Mouse (Mus musculus): Measurements from ENCODE around the gene Alcam.

Alcam gene

DNA sequence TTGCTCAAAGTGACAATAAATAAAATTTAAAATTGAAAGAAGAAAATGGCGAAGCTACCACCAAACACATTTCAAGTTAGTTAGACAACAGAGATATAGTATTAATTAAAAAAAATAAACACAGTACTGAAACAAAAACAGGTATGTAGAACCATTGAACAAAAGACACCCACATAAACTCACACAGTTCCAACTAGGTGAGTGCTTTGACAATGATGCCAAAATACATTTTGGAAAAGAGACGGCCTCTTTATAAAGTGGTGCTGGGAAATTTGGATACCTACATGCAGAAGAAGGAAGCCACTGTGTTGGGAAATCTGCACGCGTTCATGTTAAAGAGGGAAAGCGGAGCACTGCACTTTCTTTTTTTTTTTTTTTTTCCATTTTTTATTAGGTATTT is 85.4 kb downstream of the Alcam start:
- no peak for DNase-seq (ENCODE audit: low spot score in 2 of 2)

GRCm38 (mm10) chr16:52366915-52367314 is 87.0 kb downstream of the Alcam start:
- no peak for DNase-seq (ENCODE audit: low spot score in 2 of 2)

DNA sequence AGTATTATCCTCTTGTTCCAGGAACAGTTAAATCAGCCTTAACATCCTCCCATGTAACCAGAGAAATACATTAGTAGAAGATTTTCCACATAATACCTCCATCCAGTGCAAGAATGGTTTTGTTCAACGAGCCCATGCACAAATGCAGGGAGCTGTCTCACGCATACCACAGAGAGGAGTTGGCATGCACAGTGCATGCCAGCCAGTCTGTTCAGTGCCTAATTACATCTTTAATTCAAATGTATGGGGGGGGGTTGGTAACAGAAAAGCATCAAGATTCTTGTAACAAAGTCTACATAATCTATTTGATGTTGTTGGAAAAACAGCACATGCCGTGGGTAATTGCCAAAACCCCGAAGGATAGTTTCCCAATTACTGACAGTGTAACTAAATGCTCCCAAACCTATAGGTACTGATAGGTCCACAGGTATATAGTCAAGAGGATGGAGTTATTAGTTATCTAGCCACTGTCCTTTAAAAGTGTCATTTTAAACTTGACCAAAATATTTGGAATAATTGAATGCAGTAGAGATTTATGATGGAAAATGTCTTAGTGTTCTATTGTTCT is 89.8 kb downstream of the Alcam start:
- no peak for DNase-seq (ENCODE audit: low spot score in 2 of 2)

DNA sequence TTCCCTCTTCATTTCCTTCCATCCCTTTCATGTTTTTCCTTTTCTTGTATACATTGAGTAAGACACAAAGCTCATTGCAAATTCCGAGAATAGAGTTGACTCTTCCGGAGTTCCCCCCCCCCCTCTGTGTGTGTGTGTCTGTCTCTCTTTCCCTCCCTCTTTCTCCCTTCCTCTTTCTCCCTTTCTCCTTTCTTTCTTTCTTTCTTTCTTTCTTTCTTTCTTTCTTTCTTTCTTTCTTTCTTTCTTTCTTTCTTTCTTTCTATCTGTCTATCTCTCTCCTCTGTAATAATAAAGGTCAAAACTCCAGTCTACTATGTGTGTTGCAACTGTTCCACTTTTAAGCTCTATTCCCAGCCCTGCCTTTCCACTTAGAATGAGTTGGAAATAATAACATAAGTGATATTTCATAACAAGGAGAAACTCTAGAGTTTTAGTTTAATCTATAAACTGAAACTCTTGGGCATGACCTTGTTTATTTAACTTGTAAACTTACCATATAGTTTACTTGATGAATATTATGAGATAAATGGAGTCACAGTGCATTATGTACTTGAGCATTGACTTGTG is 110.3 kb downstream of the Alcam start:
- no peak for DNase-seq (ENCODE audit: low spot score in 2 of 2)

DNA sequence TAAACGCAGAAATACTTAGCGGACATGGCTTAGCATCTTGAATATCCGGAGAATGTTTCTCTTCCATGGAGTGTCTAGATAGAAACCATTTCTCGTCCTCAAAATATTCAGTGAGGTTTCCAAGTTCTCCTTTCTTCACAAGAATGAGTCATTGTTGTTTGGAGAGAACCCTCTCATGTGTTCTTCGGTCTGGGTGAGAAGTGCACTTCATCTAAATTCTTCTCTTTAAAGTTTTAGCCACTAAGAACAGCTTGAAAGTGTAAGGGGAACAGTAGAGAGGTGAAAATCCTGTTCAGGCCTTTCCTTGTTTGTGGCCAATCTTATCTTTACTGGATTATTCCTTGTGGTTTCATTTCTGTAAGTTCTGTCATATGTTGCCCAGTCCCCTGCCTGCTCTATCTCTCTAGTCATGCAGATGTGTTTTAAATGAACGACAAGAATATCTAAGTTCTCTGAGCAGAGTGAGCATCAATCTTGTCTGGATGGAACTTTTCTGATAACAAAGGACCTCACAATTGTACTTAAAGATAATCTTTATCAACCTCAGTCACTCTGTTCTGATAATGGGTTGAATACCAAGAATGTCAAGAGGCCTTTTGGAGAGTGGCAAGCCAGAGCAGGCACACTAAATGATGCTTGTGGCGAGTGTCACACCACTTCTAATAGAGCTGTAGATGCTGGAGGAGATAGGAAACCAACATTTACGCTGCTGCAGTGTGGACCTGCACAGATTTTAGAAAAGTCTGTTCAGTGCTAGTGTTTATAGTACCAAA is 111.0 kb downstream of the Alcam start:
- no peak for DNase-seq (ENCODE audit: low spot score in 2 of 2)

GRCm38 (mm10) chr16:52334084-52334483 is 119.8 kb downstream of the Alcam start:
- no peak for DNase-seq (ENCODE audit: low spot score in 2 of 2)

DNA sequence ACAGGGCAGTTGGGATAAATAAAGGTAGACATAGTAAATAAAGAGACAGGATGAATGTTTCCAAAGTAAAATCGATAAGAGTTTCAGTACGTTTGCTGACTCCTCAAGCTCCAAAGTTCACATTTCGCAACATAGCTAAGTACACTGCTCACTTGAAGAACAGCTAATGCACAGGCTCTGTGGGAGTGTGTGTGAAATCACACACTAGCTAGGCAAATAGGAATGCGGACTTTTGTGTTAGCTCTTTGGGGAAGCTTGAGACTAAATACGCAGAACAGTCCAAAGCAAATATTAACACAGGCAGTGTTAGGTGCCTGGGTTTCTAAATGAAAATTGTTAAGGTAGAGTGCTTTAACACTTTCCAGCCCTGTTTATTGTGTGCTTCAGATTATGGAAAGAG is 120.2 kb downstream of the Alcam start:
- DNase-seq (ENCODE audit: low spot score in 2 of 2) = no peak

DNA sequence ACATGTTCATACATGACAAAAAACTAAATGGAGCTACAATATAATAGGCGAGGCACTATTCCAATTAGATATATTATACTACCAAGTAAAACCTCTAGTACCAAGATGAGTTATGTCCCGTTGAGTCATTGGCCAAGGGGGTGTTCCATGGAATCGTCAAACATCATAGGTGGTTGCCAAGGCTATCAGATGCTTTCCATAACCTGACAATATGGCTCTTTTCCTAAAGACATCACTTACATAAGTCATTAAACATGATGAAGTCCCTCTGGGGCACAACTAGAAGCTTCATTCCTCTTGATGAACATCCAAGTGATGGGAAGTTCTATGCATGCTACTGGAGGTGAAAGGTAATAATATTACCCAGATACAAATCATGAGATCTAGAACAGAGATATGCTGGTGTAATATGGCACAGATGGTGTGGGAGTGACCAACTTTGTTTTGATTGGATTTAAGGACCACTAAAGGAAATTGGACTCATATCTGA is 122.5 kb downstream of the Alcam start:
- no peak for DNase-seq (ENCODE audit: low spot score in 2 of 2)

- DNase-seq (ENCODE audit: low spot score in 2 of 2) = no peak
These were observed 124.5 kb downstream of the Alcam start for GRCm38 (mm10) chr16:52329420-52329819.

DNA sequence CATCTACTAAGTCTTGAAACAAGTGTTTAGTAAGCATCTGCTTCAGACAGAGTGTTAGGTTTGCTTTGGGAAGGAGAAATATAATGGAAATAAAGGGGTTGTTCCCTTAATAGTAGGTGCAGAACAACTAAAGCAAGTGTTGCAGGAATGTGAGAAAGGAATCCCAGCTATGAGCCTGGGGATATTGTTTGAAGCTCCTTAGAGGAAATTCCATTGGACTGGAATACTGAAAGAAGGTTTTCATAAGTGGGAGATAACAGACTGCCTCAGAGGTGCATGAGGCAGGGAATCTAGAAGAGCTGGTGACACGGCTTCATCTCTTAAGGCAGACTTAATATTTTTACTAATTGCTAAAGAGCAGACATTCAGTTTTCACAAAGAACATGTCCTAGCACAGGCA is 134.6 kb downstream of the Alcam start:
- DNase-seq (ENCODE audit: low spot score in 2 of 2) = no peak

GRCm38 (mm10) chr16:52311073-52311472 is 142.8 kb downstream of the Alcam start:
- DNase-seq (ENCODE audit: low spot score in 2 of 2) = peak; percentile 13 to 61

GRCm38 (mm10) chr16:52307016-52307415 is 146.9 kb downstream of the Alcam start:
- DNase-seq (ENCODE audit: low spot score in 2 of 2) = no peak

- DNase-seq (ENCODE audit: low spot score in 2 of 2) = no peak
These were observed 150.4 kb downstream of the Alcam start for GRCm38 (mm10) chr16:52303532-52303902.

GRCm38 (mm10) chr16:52302790-52303531 is 150.9 kb downstream of the Alcam start:
- DNase-seq (ENCODE audit: low spot score in 2 of 2) = no peak

- no peak for DNase-seq (ENCODE audit: low spot score in 2 of 2)
These were observed 152.1 kb downstream of the Alcam start for GRCm38 (mm10) chr16:52301730-52302129.

DNA sequence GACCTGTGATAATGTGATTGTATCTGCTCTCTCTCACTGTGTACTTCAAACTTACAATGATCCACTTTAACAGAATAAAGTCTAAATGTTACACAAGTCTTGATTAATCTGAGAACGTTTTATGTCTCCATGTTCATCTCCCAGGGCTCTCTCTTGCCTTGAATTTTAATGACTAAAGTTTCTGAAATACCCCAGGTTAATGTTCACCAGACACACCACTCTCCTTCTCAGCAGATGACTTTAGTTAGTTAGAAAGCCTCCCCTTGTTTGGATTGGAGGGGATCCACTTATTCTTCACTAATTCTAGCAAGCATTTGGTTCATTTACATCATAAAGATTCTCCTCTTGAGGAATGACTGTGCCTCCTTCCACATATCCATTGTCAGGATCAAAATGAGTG is 157.5 kb downstream of the Alcam start:
- no peak for DNase-seq (ENCODE audit: low spot score in 2 of 2)

DNA sequence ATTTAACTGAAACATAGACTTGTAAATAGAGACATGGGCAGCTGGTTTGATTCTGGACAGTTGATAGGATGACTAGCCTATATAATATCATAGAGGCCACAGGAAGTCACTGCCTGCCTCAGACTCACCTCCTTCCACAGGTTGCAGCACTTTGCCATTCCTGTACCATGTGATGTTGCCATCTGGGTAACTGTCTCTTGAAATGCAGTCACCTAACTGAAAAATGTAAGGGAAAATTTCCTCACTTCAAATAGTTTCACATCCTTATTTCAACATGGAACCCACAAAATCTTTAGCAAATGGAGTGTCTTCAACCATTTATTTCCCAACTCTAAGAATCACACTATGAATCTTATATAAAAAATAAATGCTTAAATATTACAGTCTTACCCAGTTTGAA is 158.3 kb downstream of the Alcam start:
- DNase-seq (ENCODE audit: low spot score in 2 of 2) = no peak

DNA sequence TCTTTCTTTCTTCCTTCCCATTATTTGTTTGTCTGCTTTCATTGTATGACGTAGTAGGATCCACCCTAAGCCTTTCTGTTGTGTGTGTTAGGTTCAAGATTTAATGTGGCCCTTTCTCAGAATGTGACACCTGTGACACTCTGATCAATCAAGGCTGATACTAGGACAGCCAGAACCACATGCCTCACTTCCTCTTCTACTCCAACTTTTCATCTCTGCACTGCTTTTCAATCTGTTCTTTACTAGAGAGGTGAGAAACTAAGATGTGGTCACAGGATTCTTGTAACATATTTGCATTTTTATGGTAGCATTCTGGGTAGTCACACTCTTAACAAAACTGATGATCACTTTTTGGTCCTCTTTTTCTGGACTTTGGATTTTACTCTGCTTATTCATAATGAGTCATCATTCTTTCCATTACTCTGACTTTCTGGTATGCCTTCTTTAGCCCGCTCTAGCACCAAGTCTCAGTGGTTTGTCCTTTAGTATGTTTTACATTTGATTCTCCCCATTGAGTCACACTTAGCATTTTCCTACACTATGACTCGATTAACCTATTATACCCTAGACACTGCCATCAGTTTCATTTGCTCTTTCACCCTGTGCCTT is 161.3 kb downstream of the Alcam start:
- DNase-seq (ENCODE audit: low spot score in 2 of 2) = no peak

DNA sequence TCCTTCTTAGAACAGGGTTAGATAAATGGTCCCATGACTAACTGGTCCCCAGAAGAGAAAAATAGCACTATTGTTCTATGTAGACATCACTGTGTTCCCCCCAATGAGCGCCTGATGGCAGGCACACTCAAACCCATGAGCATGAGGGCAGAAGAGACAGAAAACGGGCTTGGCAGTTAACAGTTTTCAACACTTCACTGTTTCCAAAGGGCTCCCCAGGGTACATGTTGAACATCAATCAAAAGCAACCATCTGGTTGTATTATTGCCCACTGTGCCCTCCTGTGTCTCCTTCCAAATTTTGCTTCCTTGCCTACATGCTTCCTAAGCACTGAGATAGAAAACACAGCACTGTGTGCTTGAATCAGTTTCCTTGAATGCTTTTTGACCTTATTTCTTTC is 173.7 kb downstream of the Alcam start:
- no peak for DNase-seq (ENCODE audit: low spot score in 2 of 2)

- no peak for DNase-seq (ENCODE audit: low spot score in 2 of 2)
These were observed 188.8 kb downstream of the Alcam start for GRCm38 (mm10) chr16:52265066-52265465.

DNA sequence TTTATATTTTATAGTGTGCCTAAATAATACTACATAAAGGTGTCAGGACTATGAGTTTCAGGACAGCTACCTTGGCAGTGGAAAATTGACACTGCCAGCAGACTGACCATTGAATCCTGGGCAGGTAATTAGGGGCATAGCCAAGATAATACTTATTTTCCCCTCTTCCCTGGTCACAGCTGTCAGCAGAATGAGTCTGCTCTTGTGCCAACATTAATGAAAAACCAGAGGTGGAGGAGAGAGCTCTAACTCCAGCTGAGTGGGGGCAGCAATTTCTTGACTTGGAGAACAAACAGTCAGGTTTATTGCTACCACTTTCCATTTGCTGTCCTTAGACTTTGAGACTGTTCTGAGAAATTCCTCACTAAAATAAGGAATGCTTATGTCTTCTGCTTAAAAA is 190.1 kb downstream of the Alcam start:
- no peak for DNase-seq (ENCODE audit: low spot score in 2 of 2)

DNA sequence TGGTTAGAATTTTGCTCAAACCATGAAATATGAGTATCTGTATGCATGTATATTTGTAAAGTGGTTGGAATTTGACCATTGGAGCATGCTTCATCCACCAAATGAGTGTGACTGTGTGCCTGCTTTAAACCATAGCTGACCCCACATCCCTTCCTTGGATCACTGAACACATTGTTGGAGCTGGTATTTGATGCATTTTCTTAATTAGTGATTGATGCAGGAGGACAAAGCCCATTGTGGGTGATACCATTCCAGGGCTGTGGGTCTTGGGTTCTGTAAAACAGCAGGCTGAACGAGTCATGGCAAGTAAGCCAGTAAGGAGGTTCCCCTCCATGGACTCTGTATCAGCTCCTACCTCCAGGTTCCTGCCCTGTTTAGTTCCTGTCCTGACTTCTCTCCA is 191.3 kb downstream of the Alcam start:
- DNase-seq (ENCODE audit: low spot score in 2 of 2) = no peak

Data from natural killer cell, adult 2 months (primary cell).